Mouse (Mus musculus) layer of hippocampus, postnatal 36 days (tissue): Measurements from ENCODE around the gene Sf3b3. TPM values are rescaled to one million over a fixed set of nuclear protein-coding genes. Genes with fewer than 3 reads are reported as not detected.
"Not testable (repeated sequence)": the region's sequence is repeated elsewhere in the genome, so short reads cannot be mapped to it uniquely, and the experiment has no call there.

ENCODE experiments used
- DNase-seq, 2 experiments: peaks; one replicate each; pipeline ENCODE4 v3.0.0; 2022
- total RNA-seq, 2 experiments: library from RNA; stranded (reverse); gene quantifications; 2 replicates each; pipeline ENCODE4 v1.2.3; 2021

Gene Sf3b3
- total RNA-seq, 2 experiments from 2014 or later = 73.1 to 76.9 TPM

- no peak for DNase-seq
Observed at GRCm38 (mm10) chr8:110804825-110805514, 41.6 kb downstream of the Sf3b3 start.

DNA sequence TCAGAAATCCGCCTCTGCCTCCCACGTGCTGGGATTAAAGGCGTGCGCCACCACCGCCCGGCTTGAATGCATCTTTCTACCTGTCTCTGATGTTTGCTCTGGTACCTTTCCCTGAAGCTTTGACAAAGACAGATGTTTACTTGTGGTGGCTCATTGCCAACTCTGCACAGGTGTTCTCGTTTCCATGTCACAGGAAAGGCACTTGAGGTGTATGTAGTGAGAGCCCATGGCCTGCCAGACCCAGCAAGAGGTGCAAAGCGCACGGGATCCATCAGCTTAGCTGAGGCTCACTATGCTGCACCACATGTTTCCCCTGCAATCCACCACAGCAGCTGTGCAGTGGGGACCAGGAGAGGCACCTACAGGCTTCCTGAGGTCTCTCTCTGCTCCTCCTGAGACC lies 42.7 kb downstream of the Sf3b3 start:
- no peak for DNase-seq

- no peak for DNase-seq
Observed at GRCm38 (mm10) chr8:110802988-110803387, 43.6 kb downstream of the Sf3b3 start.

DNA sequence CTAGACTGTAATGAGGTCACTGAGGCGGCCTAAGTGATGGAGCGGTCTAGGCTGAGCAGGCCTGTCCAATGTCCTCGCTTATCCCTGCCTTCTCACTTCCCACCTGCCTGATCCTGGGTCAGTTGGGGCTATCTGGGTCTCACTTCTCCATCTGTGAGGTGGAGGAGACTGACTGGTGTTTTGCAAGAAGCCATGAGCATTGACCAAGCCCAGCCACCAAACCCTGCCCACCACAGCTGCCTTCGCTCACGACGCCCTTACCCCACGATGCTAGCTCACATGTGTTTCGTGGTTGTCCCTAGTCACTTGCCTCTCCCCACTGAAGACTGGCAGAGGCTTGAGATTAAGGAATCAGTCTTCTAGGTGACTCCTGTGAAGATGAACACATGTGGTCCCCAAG lies 49.5 kb downstream of the Sf3b3 start:
- no peak for DNase-seq

GRCm38 (mm10) chr8:110794363-110794965 lies 52.1 kb downstream of the Sf3b3 start:
- no peak for DNase-seq

- no peak for DNase-seq
Observed at GRCm38 (mm10) chr8:110793936-110794335, 52.7 kb downstream of the Sf3b3 start.

GRCm38 (mm10) chr8:110793511-110793910 lies 53.1 kb downstream of the Sf3b3 start:
- no peak for DNase-seq

- DNase-seq = no peak
Observed at GRCm38 (mm10) chr8:110792574-110793200, 53.9 kb downstream of the Sf3b3 start.

DNA sequence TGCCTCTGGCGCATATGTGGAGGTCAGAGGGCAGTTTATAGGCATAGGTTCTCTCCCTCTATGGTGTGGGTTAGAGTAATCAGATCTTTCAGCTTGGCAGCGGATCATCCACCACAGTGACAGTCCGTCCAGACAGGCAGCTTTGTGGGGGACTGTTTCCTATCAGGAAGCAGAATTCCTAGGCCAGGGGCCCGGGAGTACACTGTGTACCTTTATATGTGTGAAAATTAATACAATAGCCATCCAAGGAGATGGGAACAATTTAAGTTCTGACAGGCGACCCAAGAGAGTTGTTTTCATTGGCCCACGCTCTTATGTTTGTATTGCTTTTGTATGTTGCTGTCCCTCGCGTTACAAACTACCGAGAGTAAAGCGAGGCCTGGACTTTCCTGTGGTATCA lies 55.4 kb downstream of the Sf3b3 start:
- DNase-seq = no peak

DNA sequence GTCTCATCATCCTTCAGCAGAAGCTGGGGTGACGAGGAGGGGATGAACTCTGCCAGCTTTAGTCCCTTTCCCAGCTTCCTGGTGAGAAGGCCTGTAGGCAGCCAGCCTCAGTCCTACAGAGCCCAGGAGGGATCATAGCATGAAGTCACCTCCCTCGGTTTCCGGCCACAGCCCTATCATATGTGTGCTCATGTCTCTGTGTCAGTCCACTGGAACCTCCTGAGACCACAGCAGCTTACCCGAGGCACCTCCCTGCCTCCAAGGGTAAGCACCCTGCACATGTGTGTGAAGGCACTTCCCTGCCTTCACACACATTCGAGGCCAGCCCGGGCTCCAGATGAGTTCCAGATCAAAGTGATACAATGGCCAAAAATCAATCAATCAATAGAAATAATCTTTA lies 56.3 kb downstream of the Sf3b3 start:
- DNase-seq = no peak

DNA sequence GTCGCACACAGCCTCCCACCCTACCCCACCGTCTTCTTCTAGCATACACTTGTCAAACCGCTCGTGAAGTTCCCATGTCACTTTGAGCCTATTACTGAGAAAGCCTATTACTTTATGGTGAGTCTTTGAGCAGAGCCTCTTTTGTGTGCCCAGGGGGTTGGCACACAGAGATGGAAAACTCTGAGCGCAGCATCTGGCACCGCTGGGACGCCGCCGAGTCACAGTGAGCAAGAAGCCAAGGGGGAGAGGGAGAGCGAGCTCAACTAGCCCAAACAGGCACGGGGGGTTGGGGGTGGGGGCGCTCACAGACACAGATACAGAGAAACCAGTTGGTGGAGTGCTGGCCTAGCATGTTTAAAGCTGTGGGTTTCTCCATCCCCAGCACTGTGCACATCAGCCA lies 57.0 kb downstream of the Sf3b3 start:
- DNase-seq = no peak

DNA sequence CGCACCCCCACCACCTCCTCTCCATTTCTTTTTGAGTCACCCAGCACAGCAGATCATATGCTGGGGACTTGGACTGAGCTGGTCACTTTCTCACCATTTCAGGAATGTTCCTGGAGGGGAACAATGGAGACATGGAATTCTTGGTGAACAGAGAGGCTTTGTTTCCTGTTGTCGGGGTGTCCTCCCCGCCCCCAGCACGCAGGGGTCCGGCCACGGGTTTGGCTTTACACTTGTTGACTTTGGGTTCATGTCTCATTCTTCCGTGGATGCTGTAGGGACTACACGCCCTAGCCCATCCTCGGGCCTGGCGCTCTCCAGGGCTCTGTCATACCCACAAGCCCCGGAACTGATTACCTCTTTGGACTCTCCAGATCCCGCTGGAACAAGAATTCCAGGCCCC lies 57.6 kb downstream of the Sf3b3 start:
- DNase-seq = no peak

GRCm38 (mm10) chr8:110787411-110787954 lies 59.1 kb downstream of the Sf3b3 start:
- no peak for DNase-seq

GRCm38 (mm10) chr8:110786934-110787333 lies 59.7 kb downstream of the Sf3b3 start:
- DNase-seq = no peak

DNA sequence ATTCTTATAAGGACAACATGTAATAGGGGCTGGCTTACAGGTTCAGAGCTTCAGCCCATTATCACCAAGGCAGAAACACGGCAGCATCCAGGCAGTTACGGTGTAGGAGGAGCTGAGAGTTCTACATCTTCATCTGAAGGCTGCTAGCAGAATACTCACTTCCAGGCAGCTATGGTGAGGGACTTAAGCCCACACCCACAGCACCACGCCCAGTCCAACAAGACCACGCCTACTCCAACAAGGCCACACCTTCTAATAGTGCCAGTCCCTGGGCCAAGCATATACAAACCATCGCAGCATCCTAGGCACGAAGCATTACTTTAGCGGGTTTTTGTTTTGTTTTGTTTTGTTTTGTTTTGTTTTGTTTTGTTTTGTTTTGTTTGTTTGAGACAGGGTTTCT lies 60.1 kb downstream of the Sf3b3 start:
- DNase-seq = not testable (repeated sequence)

DNA sequence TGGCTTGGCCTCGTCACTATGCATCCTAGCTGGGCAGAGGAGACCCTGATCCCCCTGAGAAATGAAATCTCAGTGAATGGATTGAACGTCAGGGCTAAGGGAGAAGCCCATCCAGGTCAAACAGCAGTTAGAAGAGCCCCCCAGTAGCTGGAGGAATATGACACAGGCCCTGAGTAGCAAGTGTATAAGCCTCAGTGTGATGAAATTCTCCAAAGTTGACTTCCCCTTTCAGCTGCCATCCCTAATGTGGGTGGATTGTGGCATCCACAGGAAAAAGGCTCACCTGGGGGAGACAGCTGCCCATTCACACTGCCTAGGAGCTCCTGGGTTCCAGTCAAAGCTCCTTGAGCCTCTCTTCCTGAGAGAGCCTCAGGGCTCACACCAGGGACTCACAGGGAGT lies 61.2 kb downstream of the Sf3b3 start:
- no peak for DNase-seq

DNA sequence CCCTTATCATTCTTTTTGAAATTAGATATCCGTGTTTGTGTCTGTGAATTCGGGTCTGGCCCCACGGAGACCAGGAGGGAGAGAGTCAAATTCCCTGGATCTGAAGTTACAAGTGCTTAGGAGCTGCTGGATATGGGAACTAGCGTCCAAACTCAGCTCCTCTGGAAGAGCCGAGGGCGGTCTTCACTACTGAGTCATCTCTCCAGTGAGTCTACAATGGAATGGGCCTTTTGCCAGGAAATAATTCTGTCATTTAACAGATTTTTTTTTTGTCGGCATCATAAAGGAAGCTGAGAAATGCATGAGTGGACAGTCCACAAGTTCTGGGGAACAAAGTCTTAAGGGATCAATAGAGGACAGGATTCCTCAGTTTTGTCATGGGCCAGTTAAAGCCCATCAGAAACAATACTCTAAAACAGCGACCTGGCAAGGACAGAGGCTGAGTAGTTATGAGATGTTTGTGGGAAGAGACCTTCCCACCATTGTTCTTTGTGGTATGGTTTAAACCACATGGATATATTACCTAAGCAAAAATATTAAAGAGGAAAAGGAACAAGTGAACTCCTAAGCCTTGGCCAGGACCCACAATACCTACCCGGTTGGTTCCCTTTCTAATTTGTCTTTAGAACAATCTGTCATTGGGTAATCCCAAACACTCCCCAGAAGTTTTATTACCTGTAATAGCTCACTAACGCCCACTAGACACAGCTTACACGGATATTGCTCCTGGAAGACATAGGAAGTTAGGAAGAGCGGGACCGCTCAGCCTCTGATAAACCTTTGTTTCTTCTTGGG lies 66.5 kb downstream of the Sf3b3 start:
- no peak for DNase-seq

- DNase-seq = no peak
Observed at GRCm38 (mm10) chr8:110776335-110776734, 70.3 kb downstream of the Sf3b3 start.

- DNase-seq = no peak
Observed at GRCm38 (mm10) chr8:110775721-110776120, 70.9 kb downstream of the Sf3b3 start.

DNA sequence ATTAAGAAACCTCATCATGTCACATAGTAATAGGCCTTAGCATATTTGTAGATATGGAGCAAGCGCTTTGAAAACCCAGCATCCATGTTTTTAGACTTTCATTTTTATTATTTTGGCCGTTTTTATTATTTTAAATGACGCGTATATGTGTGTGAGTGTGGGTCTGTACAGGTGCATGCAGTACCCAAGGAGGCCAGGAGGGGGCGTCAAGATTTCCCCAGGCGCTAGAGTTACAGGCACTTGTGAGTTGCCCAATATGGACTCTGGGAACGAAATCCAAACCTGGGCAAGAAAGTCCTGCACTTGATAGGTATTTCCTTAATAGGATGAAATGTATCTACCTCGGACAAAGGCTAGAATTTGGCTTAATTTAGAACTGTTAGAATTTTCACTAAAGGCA lies 71.3 kb downstream of the Sf3b3 start:
- DNase-seq = no peak

- no peak for DNase-seq
Observed at GRCm38 (mm10) chr8:110774725-110775124, 71.9 kb downstream of the Sf3b3 start.

GRCm38 (mm10) chr8:110774047-110774446 lies 72.5 kb downstream of the Sf3b3 start:
- no peak for DNase-seq

DNA sequence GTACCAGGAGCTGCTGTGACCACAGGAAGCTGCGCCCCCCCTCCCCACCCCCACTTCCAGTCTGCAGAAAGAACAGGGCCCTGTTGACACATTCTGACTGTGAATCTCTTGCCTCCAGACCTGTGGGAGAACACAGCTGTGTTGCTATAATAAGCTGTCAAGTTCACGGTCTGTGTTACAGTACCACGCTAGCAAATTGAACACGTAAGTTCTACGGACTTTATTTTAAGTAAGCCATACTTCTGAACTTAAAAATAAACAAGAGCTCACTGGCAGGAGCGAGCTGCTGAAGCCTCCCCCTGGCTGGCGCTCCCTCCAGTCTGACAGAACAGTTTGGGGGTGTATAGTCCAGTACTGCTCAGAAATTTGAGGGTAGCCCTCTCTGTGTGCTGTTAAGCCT lies 74.1 kb downstream of the Sf3b3 start:
- DNase-seq = no peak
